Mouse (Mus musculus): ENCODE results near the gene Golph3.

- TF ChIP-seq CTCF (IDR thresholded peaks at IDR 0.05; ENCODE audit: extremely low read depth, insufficient read depth, low read length) (no peak), POLR2A (IDR thresholded peaks at IDR 0.05; ENCODE audit: extremely low read depth, insufficient read depth, low read length) (no peak)
Measured at GRCm38 (mm10) chr15:12354281-12354810, 33.1 kb downstream of the Golph3 start.

All from cortical plate, adult 2 months (tissue).